Mouse (Mus musculus): ENCODE results near the gene Tpmt. TPM values are rescaled to one million over a fixed set of nuclear protein-coding genes. Genes with fewer than 3 reads are reported as not detected.

The Tpmt gene
- total and polyA plus RNA-seq, 3 experiments, result 1.6 to 3.6 (median 3.1) TPM

- Histone ChIP-seq H3K4me3 (replicated peaks in 1 of 3; ENCODE audit: low read depth in 2 of 3, low read length in 2 of 3, poor library complexity in 1 of 3) (no peak overlapping the region), H3K4me1 (ENCODE audit: control insufficient read depth in 1 of 2, insufficient read depth in 2 of 2) (no peaks in the 10 kb centered on the region), H3K4me2 (ENCODE audit: insufficient read depth, low read depth, poor library complexity, severe bottlenecking) (no peak overlapping the region), H3K79me2 (replicated peaks; ENCODE audit: control insufficient read depth, extremely low read depth, insufficient read depth, poor library complexity, severe bottlenecking) (no peaks in the 10 kb centered on the region), H3K27ac (ENCODE audit: insufficient read depth, low read depth) (no peak overlapping the region), H3K9ac (ENCODE audit: insufficient read depth, low read depth) (no peak overlapping the region), H3K36me3 (replicated peaks in 1 of 2; ENCODE audit: control insufficient read depth in 1 of 2, insufficient read depth in 1 of 2, low read length in 1 of 2) (peaks cover 20 to 70% of the 10 kb centered on the region in 2 experiments), H3K27me3 (replicated peaks) (no peaks in the 10 kb centered on the region), H3K9me3 (replicated peaks; ENCODE audit: low read length) (no peaks in the 10 kb centered on the region)
- in situ Hi-C loops (cut with MboI; ENCODE audit: low pct_ligation_motif_present, low pct_unique_long_range_greater_than_20kb, low sequenced_read_pairs) (no loop called here), dilution Hi-C loops (cut with MboI; ENCODE audit: extremely low pct_ligation_motif_present, extremely low pct_unique_long_range_greater_than_20kb, low sequenced_read_pairs) (no loop called here)
- no peak for TF ChIP-seq NRF1 (IDR thresholded peaks at IDR 0.05; ENCODE audit: low read depth, low read length)
- TF ChIP-seq HCFC1 (IDR thresholded peaks at IDR 0.05; ENCODE audit: low read depth, low read length), result no peak
- TF ChIP-seq PAX5 (IDR thresholded peaks at IDR 0.05; ENCODE audit: low read length), result no peak
- TF ChIP-seq RCOR1 (conservative IDR thresholded peaks at IDR 0.05; ENCODE audit: low read depth, low read length), result no peak
- no peak for TF ChIP-seq MAZ (IDR thresholded peaks at IDR 0.05; ENCODE audit: low read depth, low read length)
- TF ChIP-seq RAD21 (IDR thresholded peaks at IDR 0.05; ENCODE audit: low read depth, low read length), result no peak
- no peak for TF ChIP-seq MXI1 (IDR thresholded peaks at IDR 0.05; ENCODE audit: low read depth, low read length)
- no peak for TF ChIP-seq ELF1 (IDR thresholded peaks at IDR 0.05; ENCODE audit: low read depth, low read length)
- DNase-seq (ENCODE audit: extremely low read depth), result no peak
Observed at GRCm38 (mm10) chr13:47067001-47067400, 22.5 kb upstream of the Tpmt start.

- no peak for DNase-seq (ENCODE audit: extremely low read depth)
- Histone ChIP-seq H3K9me3 (replicated peaks; ENCODE audit: low read length) (no peaks in the 10 kb centered on the region), H3K79me2 (replicated peaks; ENCODE audit: control insufficient read depth, extremely low read depth, insufficient read depth, poor library complexity, severe bottlenecking) (no peaks in the 10 kb centered on the region), H3K4me2 (ENCODE audit: insufficient read depth, low read depth, poor library complexity, severe bottlenecking) (no peak overlapping the region), H3K9ac (ENCODE audit: insufficient read depth, low read depth) (no peak overlapping the region), H3K4me1 (ENCODE audit: control insufficient read depth in 1 of 2, insufficient read depth in 2 of 2) (no peaks in the 10 kb centered on the region), H3K36me3 (replicated peaks in 1 of 2; ENCODE audit: control insufficient read depth in 1 of 2, insufficient read depth in 1 of 2, low read length in 1 of 2) (peaks cover 20 to 65% of the 10 kb centered on the region in 2 experiments), H3K4me3 (replicated peaks in 1 of 3; ENCODE audit: low read depth in 2 of 3, low read length in 2 of 3, poor library complexity in 1 of 3) (no peak overlapping the region), H3K27me3 (replicated peaks) (no peaks in the 10 kb centered on the region), H3K27ac (ENCODE audit: insufficient read depth, low read depth) (no peak overlapping the region)
- in situ Hi-C loops (cut with MboI; ENCODE audit: low pct_ligation_motif_present, low pct_unique_long_range_greater_than_20kb, low sequenced_read_pairs) (no loop called here), dilution Hi-C loops (cut with MboI; ENCODE audit: extremely low pct_ligation_motif_present, extremely low pct_unique_long_range_greater_than_20kb, low sequenced_read_pairs) (no loop called here)
- TF ChIP-seq ZMIZ1 (IDR thresholded peaks at IDR 0.05; ENCODE audit: low read depth, low read length) (no peak), CHD1 (IDR thresholded peaks at IDR 0.05; ENCODE audit: low read depth, low read length) (no peak), JUN (IDR thresholded peaks at IDR 0.05; ENCODE audit: insufficient read depth, low read depth, low read length) (no peak), NRF1 (IDR thresholded peaks at IDR 0.05; ENCODE audit: low read depth, low read length) (no peak), JUND (conservative IDR thresholded peaks at IDR 0.05; ENCODE audit: low read depth, low read length) (no peak), IRF4 (IDR thresholded peaks at IDR 0.05; ENCODE audit: low read depth, low read length) (no peak), PAX5 (IDR thresholded peaks at IDR 0.05; ENCODE audit: low read length) (no peak), USF2 (conservative IDR thresholded peaks at IDR 0.05; ENCODE audit: low read depth, low read length) (no peak), CTCF (conservative IDR thresholded peaks at IDR 0.05 in 1 of 2, IDR thresholded peaks at IDR 0.05 in 1 of 2; ENCODE audit: low read depth in 2 of 2, low read length in 2 of 2) (no peak)
Observed at GRCm38 (mm10) chr13:47066516-47066915, 22.0 kb upstream of the Tpmt start.

Measured in CH12.LX (cell line).